Mouse (Mus musculus) gastrocnemius, adult 2 months (tissue): ENCODE measurements around the gene Rrad. TPM values are rescaled to one million over a fixed set of nuclear protein-coding genes. Genes with fewer than 3 reads are reported as not detected.
A peak's percentile ranks its signal among the peaks of the same experiment; 100 is the strongest.

Experiments used
- DNase-seq: peaks from one replicate; pipeline ENCODE4 v3.0.0; 2022
- H3K27ac ChIP-seq: fragments of 200-600 bp; 2 replicates; pipeline ENCODE4 v1.8.1; 2022; ENCODE audit warnings: mild to moderate bottlenecking
- H3K4me3 ChIP-seq: fragments of 200-600 bp; 2 replicates; pipeline ENCODE4 v1.8.1; 2022; ENCODE audit warnings: mild to moderate bottlenecking, moderate library complexity
- CTCF ChIP-seq: fragments of 200-600 bp; IDR thresholded peaks from 2 replicates; pipeline ENCODE4 v1.8.1; 2022; ENCODE audit warnings: antibody characterized with exemption, mild to moderate bottlenecking, moderate library complexity
- intact Hi-C: fragments of 180-260 bp; cut with DNase I; formaldehyde crosslinking; loops from one replicate; pipeline ENCODE4 v1.15.1; 2025
- total RNA-seq, 2 experiments: library from RNA; stranded (reverse); gene quantifications; 2 replicates each; pipeline ENCODE4 v1.2.3; 2021

Gene Rrad
- total RNA-seq, 2 experiments from 2014 or later, result 2.8 to 3.1 TPM

- Histone ChIP-seq H3K4me3 (peak overlapping the region; percentile 93), H3K27ac (peak overlapping the region; percentile 93)
- no peak for TF ChIP-seq CTCF
- intact Hi-C loops, result no loop called here
- DNase-seq, result no peak
Measured at GRCm38 (mm10) chr8:104591856-104592255, 39.3 kb downstream of the Rrad start.

GRCm38 (mm10) chr8:104591133-104591834, 39.8 kb downstream of the Rrad start, which contains the start of gene Pdp2:
Gene Pdp2 (plus strand): TSS chr8:104591451.
- intact Hi-C loops, result no loop called here
- Histone ChIP-seq H3K27ac (peak within 1 kb of the TSS; percentile 93), H3K4me3 (peak within 1 kb of the TSS; percentile 93)
- DNase-seq, result peak; percentile 90
- no peak for TF ChIP-seq CTCF

DNA sequence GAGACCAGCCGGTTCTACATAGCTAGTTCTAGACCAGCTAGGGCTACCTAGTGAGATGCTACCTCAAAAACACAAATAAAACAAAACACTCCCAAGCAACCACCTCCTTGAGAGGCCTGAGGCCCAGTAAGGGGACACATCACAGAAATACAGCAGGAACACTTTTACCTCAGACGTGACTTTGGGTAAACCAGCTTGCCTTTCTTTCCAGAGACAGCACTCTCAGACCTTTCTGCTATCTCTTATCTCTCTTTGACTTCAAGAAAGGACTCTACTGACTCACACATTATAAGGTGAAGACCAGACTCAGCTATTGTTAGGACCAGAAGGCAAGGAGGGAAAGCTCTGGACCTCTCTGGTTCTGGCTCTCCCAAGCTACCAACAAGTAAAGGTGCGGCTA, 40.8 kb downstream of the Rrad start:
- no peak for TF ChIP-seq CTCF
- intact Hi-C loops, result no loop called here
- no peak for DNase-seq
- Histone ChIP-seq H3K4me3 (no peak overlapping the region), H3K27ac (peak overlapping the region; percentile 93)

DNA sequence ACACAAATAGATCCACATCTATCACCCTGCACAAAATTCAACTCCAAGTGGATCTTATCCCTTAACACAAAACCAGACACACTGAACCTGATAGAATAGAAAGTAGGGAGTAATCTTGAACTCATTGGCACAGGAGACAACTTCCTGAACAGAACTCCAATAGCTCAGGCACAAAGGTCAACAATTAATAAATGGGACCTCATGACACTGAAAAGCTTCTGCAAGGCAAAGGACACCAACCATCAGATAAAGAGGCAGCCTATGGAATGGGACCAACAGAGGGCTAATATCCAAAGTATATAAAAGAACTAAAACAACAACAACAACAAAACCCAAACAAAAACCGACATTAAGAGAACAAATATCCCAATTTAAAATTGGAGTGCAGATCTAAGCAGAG, 46.6 kb downstream of the Rrad start:
- TF ChIP-seq CTCF, result no peak
- Histone ChIP-seq H3K4me3 (no peak overlapping the region), H3K27ac (no peak overlapping the region)
- intact Hi-C loops, result no loop called here
- DNase-seq, result no peak

Other genes with a start within 250 kb of the Rrad start
- 1 to 10 TPM; 3.9 to 5.7 TPM for gene Cmtm4, start 235.5 kb downstream of the Rrad start, total RNA-seq
- 100 to 1,000 TPM in 1 of 2 experiments, 10 to 100 TPM in 1; 99.8 to 100 TPM for gene Dync1li2, start 188.3 kb downstream of the Rrad start, total RNA-seq
- gene Terb1, start 121.4 kb downstream of the Rrad start, total RNA-seq, result not detected
- gene Nae1, start 96.7 kb downstream of the Rrad start, total RNA-seq, result 10 to 100 TPM; 26.1 to 28.3 TPM
- under 1 TPM; 0.98 to 0.99 TPM for gene Car7, start 96.6 kb downstream of the Rrad start, total RNA-seq
- 1 to 10 TPM; 4.0 to 4.6 TPM for gene Pdp2, start 39.9 kb downstream of the Rrad start, total RNA-seq
- gene Cdh16, start 6.9 kb downstream of the Rrad start, total RNA-seq, result not detected
- gene Ciao2b, start 10.6 kb upstream of the Rrad start, total RNA-seq, result 10 to 100 TPM; 33.8 to 42.3 TPM
- not detected for gene Ces2a, start 102.7 kb upstream of the Rrad start, total RNA-seq
- gene Ces2b, start 200.2 kb upstream of the Rrad start, total RNA-seq, result under 1 TPM; 0.08 to 0.22 TPM
- gene Ces2c, start 215.7 kb upstream of the Rrad start, total RNA-seq, result under 1 TPM; 0.45 to 0.56 TPM